Mouse (Mus musculus): ENCODE data around the gene Olfr945.

The Olfr945 gene

DNA sequence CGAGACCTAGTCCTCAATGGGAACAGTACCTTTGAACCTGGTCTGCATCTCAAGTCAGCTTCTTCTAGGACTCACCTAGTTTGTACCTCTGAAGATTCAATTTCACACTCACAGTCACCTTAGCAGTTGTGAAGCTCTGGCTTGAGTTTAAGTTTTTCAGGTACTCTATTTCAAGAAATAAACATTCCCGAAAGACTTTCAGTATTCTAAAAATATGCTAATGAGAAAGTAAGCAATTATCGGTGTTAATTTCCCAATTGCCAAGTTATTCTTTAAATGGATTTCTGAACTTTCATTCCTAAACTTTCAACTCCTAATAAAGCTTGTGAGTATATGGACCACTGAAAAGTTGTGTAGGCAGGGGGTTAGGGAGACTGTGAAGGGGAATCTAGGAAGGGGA, at the start of gene Olfr945:
Gene Olfr945, minus strand, starts transcription at position 101 of the 400 bp plus-strand sequence.
- no peak for DNase-seq

DNA sequence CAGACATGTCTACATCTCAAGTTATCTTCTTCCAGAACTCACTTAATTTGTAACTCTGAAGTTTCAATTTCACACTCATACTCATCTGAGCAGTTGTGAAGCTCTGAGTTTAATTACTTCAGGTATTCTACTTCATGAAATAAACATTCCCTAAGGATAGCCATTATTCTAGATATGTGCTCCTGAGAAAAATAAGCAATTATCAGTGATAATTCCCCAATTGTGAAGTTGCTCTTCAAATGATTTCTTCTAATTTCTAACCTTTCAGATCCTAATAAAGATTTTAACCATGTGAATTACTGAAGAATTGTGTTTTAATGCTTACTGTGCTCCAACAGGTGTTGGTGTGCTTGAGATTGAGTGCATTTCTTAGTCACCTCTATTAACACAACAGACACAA, 49.3 kb upstream of the Olfr945 start, which contains the start of gene Olfr948:
Gene Olfr948, minus strand, starts transcription at position 101 of the 400 bp plus-strand sequence.
- DNase-seq: no peak

DNA sequence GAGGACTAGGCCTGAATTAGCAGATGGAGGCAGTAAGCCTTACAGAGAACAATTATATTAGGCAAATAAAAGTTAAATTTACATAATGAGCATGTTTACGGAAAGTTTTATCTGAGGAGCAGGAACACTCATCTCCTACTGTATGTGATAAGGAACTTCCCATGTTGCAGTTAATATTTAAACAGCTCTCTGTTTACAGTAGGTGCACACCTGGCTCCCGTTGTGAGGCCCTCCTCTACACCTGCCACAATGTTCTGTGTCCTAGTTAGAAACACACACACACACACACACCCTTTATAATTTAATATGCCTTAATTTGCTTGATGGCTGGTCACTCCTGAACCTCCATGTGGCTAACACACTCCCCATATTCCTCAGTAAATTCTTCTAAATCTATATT, 10.5 kb upstream of the Olfr945 start:
- no peak for DNase-seq

- no peak for DNase-seq
Measured at GRCm38 (mm10) chr9:39249894-39250293, 26.7 kb downstream of the Olfr945 start, which contains the start of gene Olfr1537. TSS of gene Olfr1537 (minus strand) at chr9:39249994.

All from lung, postnatal 4 days (tissue).